Mouse (Mus musculus): ENCODE measurements at regions not wholly inside any gene's neighbourhood (a gene's known extent, or its start where the extent isn't known, plus 50 kb on each side); places are given as distances from the start of the nearest gene placed in this dataset.

- Histone ChIP-seq H3K4me3 (ENCODE audit: insufficient read depth, low read depth, low read length) (no peak overlapping the region), H3K4me1 (ENCODE audit: control insufficient read depth, insufficient read depth, low read length) (peaks cover 10% of the 10 kb centered on the region), H3K27ac (ENCODE audit: insufficient read depth, low read depth, low read length) (no peak overlapping the region)
- WGBS = 67% methylated on average over 5 of the region's 5 CpGs
- no peak for TF ChIP-seq CTCF (IDR thresholded peaks at IDR 0.05; ENCODE audit: insufficient read depth, low read depth, low read length)
- TF ChIP-seq POLR2A (IDR thresholded peaks at IDR 0.05; ENCODE audit: insufficient read depth, low read depth, low read length) = no peak
These were observed 208.9 kb upstream of the Sox2 start for GRCm38 (mm10) chr3:34441266-34441665.

- TF ChIP-seq CTCF (IDR thresholded peaks at IDR 0.05; ENCODE audit: insufficient read depth, low read depth, low read length) (no peak), POLR2A (IDR thresholded peaks at IDR 0.05; ENCODE audit: insufficient read depth, low read depth, low read length) (no peak)
- H3K4me1 ChIP-seq (ENCODE audit: control insufficient read depth, insufficient read depth, low read length) = peaks cover 3% of the 10 kb centered on the region; the same call in 1 of the 2 replicates
- WGBS = 16% methylated on average over 9 of the region's 9 CpGs
- H3K27ac ChIP-seq (ENCODE audit: insufficient read depth, low read depth, low read length) = no peak overlapping the region
- H3K4me3 ChIP-seq (ENCODE audit: insufficient read depth, low read depth, low read length) = peak overlapping the region; percentile 21
These were observed 215.3 kb upstream of the Sox2 start for GRCm38 (mm10) chr3:34434901-34435300.

GRCm38 (mm10) chr3:34427967-34428366 lies 222.2 kb upstream of the Sox2 start:
- 93% methylated on average over 8 of the region's 8 CpGs for WGBS
- TF ChIP-seq CTCF (IDR thresholded peaks at IDR 0.05; ENCODE audit: insufficient read depth, low read depth, low read length) (no peak), POLR2A (IDR thresholded peaks at IDR 0.05; ENCODE audit: insufficient read depth, low read depth, low read length) (no peak)
- Histone ChIP-seq H3K4me3 (ENCODE audit: insufficient read depth, low read depth, low read length) (no peak overlapping the region), H3K4me1 (ENCODE audit: control insufficient read depth, insufficient read depth, low read length) (peaks cover 7% of the 10 kb centered on the region), H3K27ac (ENCODE audit: insufficient read depth, low read depth, low read length) (no peak overlapping the region)

- no peak overlapping the region for H3K27ac ChIP-seq (ENCODE audit: insufficient read depth, low read depth, low read length)
- peaks cover 7% of the 10 kb centered on the region for H3K4me1 ChIP-seq (ENCODE audit: control insufficient read depth, insufficient read depth, low read length)
- TF ChIP-seq CTCF (IDR thresholded peaks at IDR 0.05; ENCODE audit: insufficient read depth, low read depth, low read length) = no peak
- no peak for TF ChIP-seq POLR2A (IDR thresholded peaks at IDR 0.05; ENCODE audit: insufficient read depth, low read depth, low read length)
- WGBS = 92% methylated on average over 4 of the region's 4 CpGs
- H3K4me3 ChIP-seq (ENCODE audit: insufficient read depth, low read depth, low read length) = no peak overlapping the region
These were observed 222.7 kb upstream of the Sox2 start for GRCm38 (mm10) chr3:34427495-34427894.

- peaks cover 7% of the 10 kb centered on the region for H3K4me1 ChIP-seq (ENCODE audit: control insufficient read depth, insufficient read depth, low read length)
- WGBS = 60% methylated on average over 10 of the region's 10 CpGs
These were observed 223.2 kb upstream of the Sox2 start for GRCm38 (mm10) chr3:34426955-34427354.

GRCm38 (mm10) chr3:34411915-34412306 lies 238.3 kb upstream of the Sox2 start:
- Histone ChIP-seq H3K4me1 (ENCODE audit: control insufficient read depth, insufficient read depth, low read length) (0 out of 2 replicates have a peak, but pooled peaks cover 2% of the 10 kb centered on the region), H3K4me3 (ENCODE audit: insufficient read depth, low read depth, low read length) (no peak overlapping the region), H3K27ac (ENCODE audit: insufficient read depth, low read depth, low read length) (no peak overlapping the region)
- WGBS = 51% methylated on average over 3 of the region's 3 CpGs
- no peak for TF ChIP-seq POLR2A (IDR thresholded peaks at IDR 0.05; ENCODE audit: insufficient read depth, low read depth, low read length)
- TF ChIP-seq CTCF (IDR thresholded peaks at IDR 0.05; ENCODE audit: insufficient read depth, low read depth, low read length) = no peak

More at GRCm38 (mm10) chr3:34426955-34427354, 223.2 kb upstream of the Sox2 start:
- no peak for TF ChIP-seq CTCF (IDR thresholded peaks at IDR 0.05; ENCODE audit: insufficient read depth, low read depth, low read length)
- no peak for TF ChIP-seq POLR2A (IDR thresholded peaks at IDR 0.05; ENCODE audit: insufficient read depth, low read depth, low read length)
- Histone ChIP-seq H3K27ac (ENCODE audit: insufficient read depth, low read depth, low read length) (no peak overlapping the region), H3K4me3 (ENCODE audit: insufficient read depth, low read depth, low read length) (no peak overlapping the region)

- H3K27ac ChIP-seq (ENCODE audit: insufficient read depth, low read depth, low read length) = no peak overlapping the region
These were observed 238.9 kb upstream of the Sox2 start for GRCm38 (mm10) chr3:34411142-34411914.

GRCm38 (mm10) chr3:34403586-34403985 lies 246.6 kb upstream of the Sox2 start:
- Histone ChIP-seq H3K27ac (ENCODE audit: insufficient read depth, low read depth, low read length) (no peak overlapping the region), H3K4me1 (ENCODE audit: control insufficient read depth, insufficient read depth, low read length) (no peaks in the 10 kb centered on the region), H3K4me3 (ENCODE audit: insufficient read depth, low read depth, low read length) (no peak overlapping the region)
- WGBS = 25% methylated on average over 2 of the region's 2 CpGs
- TF ChIP-seq CTCF (IDR thresholded peaks at IDR 0.05; ENCODE audit: insufficient read depth, low read depth, low read length) = no peak
- TF ChIP-seq POLR2A (IDR thresholded peaks at IDR 0.05; ENCODE audit: insufficient read depth, low read depth, low read length) = no peak

More at GRCm38 (mm10) chr3:34411142-34411914, 238.9 kb upstream of the Sox2 start:
- WGBS = 45% methylated on average over 10 of the region's 10 CpGs
- TF ChIP-seq CTCF (IDR thresholded peaks at IDR 0.05; ENCODE audit: insufficient read depth, low read depth, low read length) (no peak), POLR2A (IDR thresholded peaks at IDR 0.05; ENCODE audit: insufficient read depth, low read depth, low read length) (no peak)
- Histone ChIP-seq H3K4me1 (ENCODE audit: control insufficient read depth, insufficient read depth, low read length) (0 out of 2 replicates have a peak, but pooled peaks cover 2% of the 10 kb centered on the region), H3K4me3 (ENCODE audit: insufficient read depth, low read depth, low read length) (no peak overlapping the region)

GRCm38 (mm10) chr3:34391275-34391674 lies 258.9 kb upstream of the Sox2 start:
- no peak overlapping the region for H3K27ac ChIP-seq (ENCODE audit: insufficient read depth, low read depth, low read length)
- TF ChIP-seq CTCF (IDR thresholded peaks at IDR 0.05; ENCODE audit: insufficient read depth, low read depth, low read length) (no peak), POLR2A (IDR thresholded peaks at IDR 0.05; ENCODE audit: insufficient read depth, low read depth, low read length) (no peak)
- WGBS = 91% methylated on average over 2 of the region's 2 CpGs
- no peak overlapping the region for H3K4me3 ChIP-seq (ENCODE audit: insufficient read depth, low read depth, low read length)
- peaks cover 3% of the 10 kb centered on the region; the same call in 1 of the 2 replicates for H3K4me1 ChIP-seq (ENCODE audit: control insufficient read depth, insufficient read depth, low read length)
